Mouse (Mus musculus): Measurements from ENCODE around the gene Ush1g. TPM values are rescaled to one million over a fixed set of nuclear protein-coding genes. Genes with fewer than 3 reads are reported as not detected.

The Ush1g gene
- polyA plus RNA-seq, 1 experiment from 2014 or later = not detected

GRCm38 (mm10) chr11:115291503-115291902, 30.3 kb downstream of the Ush1g start:
- no peak overlapping the region for H3K4me2 ChIP-seq
- H3K9ac ChIP-seq = no peak overlapping the region
- no peak overlapping the region for H3K4me3 ChIP-seq (ENCODE audit: low read depth, low read length)
- ATAC-seq (ENCODE audit: insufficient read depth) = no peak
- H3K9me3 ChIP-seq (ENCODE audit: low read depth, low read length) = no peaks in the 10 kb centered on the region
- no peaks in the 10 kb centered on the region for H3K36me3 ChIP-seq (ENCODE audit: insufficient read depth)
- no peak overlapping the region for H3K27ac ChIP-seq (ENCODE audit: low read depth)
- no peak for TF ChIP-seq CTCF (IDR thresholded peaks at IDR 0.05; ENCODE audit: low read depth)
- peaks cover 9% of the 10 kb centered on the region for H3K4me1 ChIP-seq (ENCODE audit: insufficient read depth)
- 73% methylated on average over 10 of the region's 10 CpGs for WGBS
- no peak for DNase-seq
- H3K27me3 ChIP-seq (ENCODE audit: insufficient read depth, low read length) = peaks cover 3% of the 10 kb centered on the region; the same call in 1 of the 2 replicates

GRCm38 (mm10) chr11:115290919-115291318, 30.9 kb downstream of the Ush1g start:
- Histone ChIP-seq H3K9ac (no peak overlapping the region), H3K36me3 (ENCODE audit: insufficient read depth) (no peaks in the 10 kb centered on the region), H3K4me3 (ENCODE audit: low read depth, low read length) (no peak overlapping the region), H3K27ac (ENCODE audit: low read depth) (no peak overlapping the region), H3K4me1 (ENCODE audit: insufficient read depth) (peaks cover 9% of the 10 kb centered on the region), H3K9me3 (ENCODE audit: low read depth, low read length) (no peaks in the 10 kb centered on the region), H3K4me2 (no peak overlapping the region), H3K27me3 (ENCODE audit: insufficient read depth, low read length) (no peaks in the 10 kb centered on the region)
- peak; percentile 97 for DNase-seq
- ATAC-seq (ENCODE audit: insufficient read depth) = peak; percentile 88
- no peak for TF ChIP-seq CTCF (IDR thresholded peaks at IDR 0.05; ENCODE audit: low read depth)
- WGBS = 33% methylated on average over 6 of the region's 6 CpGs

GRCm38 (mm10) chr11:115290314-115290713, 31.5 kb downstream of the Ush1g start:
- ATAC-seq (ENCODE audit: insufficient read depth) (no peak), DNase-seq (peak; percentile 4)
- H3K4me3 ChIP-seq (ENCODE audit: low read depth, low read length) = no peak overlapping the region
- H3K27me3 ChIP-seq (ENCODE audit: insufficient read depth, low read length) = no peaks in the 10 kb centered on the region
- WGBS = 83% methylated on average over 1 of the region's 1 CpGs
- no peak overlapping the region for H3K4me2 ChIP-seq
- H3K9me3 ChIP-seq (ENCODE audit: low read depth, low read length) = no peaks in the 10 kb centered on the region
- no peak overlapping the region for H3K9ac ChIP-seq
- TF ChIP-seq CTCF (IDR thresholded peaks at IDR 0.05; ENCODE audit: low read depth) = no peak
- H3K36me3 ChIP-seq (ENCODE audit: insufficient read depth) = no peaks in the 10 kb centered on the region
- peaks cover 9% of the 10 kb centered on the region for H3K4me1 ChIP-seq (ENCODE audit: insufficient read depth)
- peak overlapping the region; percentile 46; the same call in 1 of the 2 replicates for H3K27ac ChIP-seq (ENCODE audit: low read depth)

GRCm38 (mm10) chr11:115289885-115290284, 32.0 kb downstream of the Ush1g start:
- no peak for DNase-seq
- no peaks in the 10 kb centered on the region for H3K27me3 ChIP-seq (ENCODE audit: insufficient read depth, low read length)
- H3K4me2 ChIP-seq = no peak overlapping the region
- peaks cover 9% of the 10 kb centered on the region for H3K4me1 ChIP-seq (ENCODE audit: insufficient read depth)
- ATAC-seq (ENCODE audit: insufficient read depth) = no peak
- H3K9me3 ChIP-seq (ENCODE audit: low read depth, low read length) = no peaks in the 10 kb centered on the region
- no peaks in the 10 kb centered on the region for H3K36me3 ChIP-seq (ENCODE audit: insufficient read depth)
- no peak overlapping the region for H3K27ac ChIP-seq (ENCODE audit: low read depth)
- 72% methylated on average over 8 of the region's 8 CpGs for WGBS
- H3K9ac ChIP-seq = no peak overlapping the region
- no peak overlapping the region for H3K4me3 ChIP-seq (ENCODE audit: low read depth, low read length)
- no peak for TF ChIP-seq CTCF (IDR thresholded peaks at IDR 0.05; ENCODE audit: low read depth)

- 79% methylated on average over 2 of the region's 2 CpGs for WGBS
- Histone ChIP-seq H3K36me3 (ENCODE audit: insufficient read depth) (no peaks in the 10 kb centered on the region), H3K4me1 (ENCODE audit: insufficient read depth) (peaks cover 9% of the 10 kb centered on the region), H3K9me3 (ENCODE audit: low read depth, low read length) (no peaks in the 10 kb centered on the region), H3K4me2 (no peak overlapping the region), H3K9ac (no peak overlapping the region), H3K27ac (ENCODE audit: low read depth) (no peak overlapping the region), H3K27me3 (ENCODE audit: insufficient read depth, low read length) (no peaks in the 10 kb centered on the region), H3K4me3 (ENCODE audit: low read depth, low read length) (no peak overlapping the region)
- DNase-seq = no peak
- TF ChIP-seq CTCF (IDR thresholded peaks at IDR 0.05; ENCODE audit: low read depth) = no peak
- ATAC-seq (ENCODE audit: insufficient read depth) = no peak
Observed at GRCm38 (mm10) chr11:115288305-115288704, 33.5 kb downstream of the Ush1g start.

- ATAC-seq (ENCODE audit: insufficient read depth) (no peak), DNase-seq (peak; percentile 39)
- H3K27me3 ChIP-seq (ENCODE audit: insufficient read depth, low read length) = no peaks in the 10 kb centered on the region
- no peaks in the 10 kb centered on the region for H3K9me3 ChIP-seq (ENCODE audit: low read depth, low read length)
- no peak overlapping the region for H3K4me3 ChIP-seq (ENCODE audit: low read depth, low read length)
- no peak overlapping the region for H3K4me2 ChIP-seq
- 88% methylated on average over 5 of the region's 5 CpGs for WGBS
- no peak overlapping the region for H3K9ac ChIP-seq
- peaks cover 5% of the 10 kb centered on the region; the same call in 1 of the 2 replicates for H3K4me1 ChIP-seq (ENCODE audit: insufficient read depth)
- TF ChIP-seq CTCF (IDR thresholded peaks at IDR 0.05; ENCODE audit: low read depth) = no peak
- H3K36me3 ChIP-seq (ENCODE audit: insufficient read depth) = no peaks in the 10 kb centered on the region
- H3K27ac ChIP-seq (ENCODE audit: low read depth) = no peak overlapping the region
Observed at GRCm38 (mm10) chr11:115287386-115287785, 34.5 kb downstream of the Ush1g start.

- no peak overlapping the region for H3K27ac ChIP-seq (ENCODE audit: low read depth)
- H3K4me1 ChIP-seq (ENCODE audit: insufficient read depth) = peaks cover 3% of the 10 kb centered on the region; the same call in 1 of the 2 replicates
- no peak overlapping the region for H3K4me2 ChIP-seq
- no peaks in the 10 kb centered on the region for H3K36me3 ChIP-seq (ENCODE audit: insufficient read depth)
- WGBS = 70% methylated on average over 19 of the region's 19 CpGs
- TF ChIP-seq CTCF (IDR thresholded peaks at IDR 0.05; ENCODE audit: low read depth) = no peak
- no peaks in the 10 kb centered on the region for H3K9me3 ChIP-seq (ENCODE audit: low read depth, low read length)
- ATAC-seq (ENCODE audit: insufficient read depth) (no peak), DNase-seq (no peak)
- H3K4me3 ChIP-seq (ENCODE audit: low read depth, low read length) = no peak overlapping the region
- H3K27me3 ChIP-seq (ENCODE audit: insufficient read depth, low read length) = no peaks in the 10 kb centered on the region
- H3K9ac ChIP-seq = no peak overlapping the region
Observed at GRCm38 (mm10) chr11:115286201-115286993, 35.4 kb downstream of the Ush1g start.

Measured in lung, embryonic 14.5 days (tissue).